Mouse (Mus musculus): ENCODE results near the gene 1190005I06Rik.
"Not testable (repeated sequence)": the region's sequence is repeated elsewhere in the genome, so short reads cannot be mapped to it uniquely, and the experiment has no call there.

The 1190005I06Rik gene

GRCm38 (mm10) chr8:120647532-120647931 is at the start of gene 1190005I06Rik:
Gene 1190005I06Rik (minus strand): TSS chr8:120647632.
- no peak for DNase-seq (ENCODE audit: low spot score in 2 of 2)

GRCm38 (mm10) chr8:120696401-120697153 is 49.1 kb upstream of the 1190005I06Rik start:
- no peak for DNase-seq (ENCODE audit: low spot score in 2 of 2)

- DNase-seq (ENCODE audit: low spot score in 2 of 2) = no peak
Measured at GRCm38 (mm10) chr8:120693861-120694493, 46.5 kb upstream of the 1190005I06Rik start.

GRCm38 (mm10) chr8:120692934-120693333 is 45.5 kb upstream of the 1190005I06Rik start:
- DNase-seq (ENCODE audit: low spot score in 2 of 2) = no peak

DNA sequence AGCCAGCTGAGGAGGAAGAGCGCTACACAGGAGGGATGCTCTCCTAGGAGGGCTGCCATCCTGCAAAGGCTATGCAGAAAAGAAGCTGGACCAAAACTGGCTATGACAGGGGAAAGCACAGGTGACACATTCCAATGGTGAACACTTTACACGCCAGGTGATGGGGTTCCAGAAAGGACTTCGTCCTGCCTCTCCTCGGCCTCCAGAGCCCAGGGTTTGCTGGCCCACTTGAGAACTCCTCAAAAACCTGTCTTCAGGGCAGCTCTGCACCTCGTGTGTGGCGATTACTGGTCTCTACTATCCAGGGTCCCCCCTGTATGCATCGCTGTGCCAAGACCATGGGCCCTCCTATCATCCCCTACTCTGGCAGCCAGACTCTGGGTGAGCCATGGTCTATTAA is 41.1 kb upstream of the 1190005I06Rik start:
- no peak for DNase-seq (ENCODE audit: low spot score in 2 of 2)

GRCm38 (mm10) chr8:120687786-120688185 is 40.4 kb upstream of the 1190005I06Rik start:
- no peak for DNase-seq (ENCODE audit: low spot score in 2 of 2)

DNA sequence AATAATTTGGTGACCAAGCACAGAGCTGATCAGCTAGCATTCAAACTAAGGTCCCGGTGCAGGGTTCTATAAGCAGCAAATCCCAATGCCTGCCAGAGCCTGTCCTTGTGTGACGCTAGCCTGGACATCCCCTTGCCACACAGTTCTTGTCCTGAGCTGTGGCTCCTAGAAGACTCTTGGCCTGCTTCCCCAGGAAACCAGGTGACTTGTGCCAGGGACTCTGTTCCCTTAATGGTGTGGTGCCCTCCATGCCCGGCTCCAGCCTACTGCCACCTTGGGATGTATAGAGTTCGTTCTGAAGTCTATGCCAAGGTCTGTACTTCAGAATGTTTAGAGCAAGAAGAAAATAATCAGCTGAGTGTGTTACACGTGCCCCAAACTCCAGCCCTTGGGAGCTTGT is 39.1 kb upstream of the 1190005I06Rik start:
- no peak for DNase-seq (ENCODE audit: low spot score in 2 of 2)

DNA sequence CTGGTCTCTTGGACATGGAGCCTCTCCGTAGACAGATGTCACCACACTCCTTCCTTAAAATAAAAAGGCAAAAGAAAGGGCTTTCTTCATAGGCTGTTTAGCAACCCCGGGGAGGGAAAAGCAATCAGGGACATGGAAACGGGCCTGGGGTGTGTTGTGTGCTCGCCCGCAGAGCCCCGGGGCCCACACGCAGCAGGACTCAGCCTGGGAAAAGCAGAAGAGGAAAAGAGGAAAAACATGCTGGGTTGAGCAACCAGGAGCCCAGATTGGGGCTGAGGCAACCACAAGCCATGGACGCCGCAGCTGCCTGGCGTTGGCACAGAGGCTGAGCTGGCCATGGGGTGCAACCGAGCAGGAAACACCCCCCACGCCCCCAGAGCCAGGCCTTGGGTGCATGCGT is 38.6 kb upstream of the 1190005I06Rik start:
- DNase-seq (ENCODE audit: low spot score in 2 of 2) = no peak

DNA sequence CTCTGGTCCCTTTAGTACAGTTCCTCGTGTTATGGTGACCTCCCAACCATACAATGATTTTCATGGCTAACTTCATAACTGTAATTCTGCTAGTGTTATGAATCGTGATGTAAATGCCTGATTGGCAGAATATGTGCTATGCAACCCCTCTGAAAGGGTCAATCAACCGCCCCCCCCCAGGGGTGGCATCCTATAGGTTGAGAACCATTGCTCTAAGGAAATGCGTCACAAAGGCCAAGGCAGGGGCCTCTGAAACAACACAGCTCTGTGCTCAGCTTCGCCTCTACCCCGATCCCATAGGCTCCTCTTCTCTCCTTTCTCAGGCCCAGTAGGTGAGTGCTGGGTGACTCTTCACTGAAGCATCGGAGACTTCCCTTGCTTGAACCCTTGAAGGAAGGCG is 38.2 kb upstream of the 1190005I06Rik start:
- no peak for DNase-seq (ENCODE audit: low spot score in 2 of 2)

DNA sequence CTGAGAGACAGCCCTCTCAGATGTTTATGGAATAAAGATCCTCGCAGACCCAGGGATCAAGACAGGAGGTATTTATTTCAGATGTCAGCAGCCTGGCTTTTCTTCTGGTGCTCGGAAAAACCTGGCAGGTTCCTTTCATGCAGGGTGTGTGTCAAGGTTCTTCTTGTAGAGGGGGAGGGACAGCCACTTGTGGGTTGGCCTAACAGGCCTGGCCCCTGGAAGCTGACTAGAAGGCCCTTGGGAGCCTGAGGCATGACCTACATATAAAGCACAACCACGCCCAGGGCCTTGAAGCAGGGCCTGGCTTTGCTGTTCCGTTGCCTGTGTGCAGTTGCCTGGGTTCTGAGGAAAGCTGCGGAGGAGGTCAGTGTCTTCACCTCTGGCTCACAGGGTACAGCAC is 37.7 kb upstream of the 1190005I06Rik start:
- no peak for DNase-seq (ENCODE audit: low spot score in 2 of 2)

DNA sequence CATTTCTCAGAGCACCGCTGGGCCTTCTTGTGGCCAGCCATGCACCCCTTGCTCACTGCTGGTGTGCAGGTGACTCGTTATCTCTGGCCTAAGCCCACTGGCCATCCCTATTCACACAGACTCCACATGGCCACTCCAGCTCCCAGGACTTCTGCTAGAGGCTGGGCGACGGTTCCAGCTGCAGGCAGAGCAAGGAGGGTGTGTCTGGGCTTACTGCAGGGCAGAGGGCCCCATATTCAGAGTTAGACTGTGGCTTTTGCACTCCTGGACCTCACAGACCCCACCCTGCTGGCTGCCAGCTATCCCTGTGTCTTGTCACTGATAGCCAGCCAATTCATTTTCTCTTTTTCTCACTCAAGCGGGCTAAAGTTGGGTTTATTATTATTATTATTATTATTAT is 36.6 kb upstream of the 1190005I06Rik start:
- DNase-seq (ENCODE audit: low spot score in 2 of 2) = no peak

DNA sequence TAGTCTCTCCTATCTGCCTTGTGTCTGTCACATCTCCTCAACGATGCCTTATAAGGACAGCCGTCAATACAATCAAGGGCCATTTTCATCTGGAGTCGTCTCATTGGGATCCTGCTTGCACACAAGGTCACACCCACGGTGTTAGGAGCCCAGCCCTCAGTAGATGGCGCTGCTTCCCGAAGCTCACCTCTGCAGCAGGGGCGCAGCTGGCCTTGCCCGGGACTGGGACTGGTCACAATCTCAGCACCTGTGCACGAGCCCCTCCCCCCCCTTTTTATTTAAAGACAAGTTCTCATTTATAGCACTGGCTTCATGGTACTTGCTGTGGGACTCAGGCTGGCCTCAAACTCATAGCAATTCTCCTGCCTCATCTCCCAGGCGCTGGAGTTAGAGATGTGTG is 36.2 kb upstream of the 1190005I06Rik start:
- DNase-seq (ENCODE audit: low spot score in 2 of 2) = peak in 1 of 2 experiments; percentile 47

GRCm38 (mm10) chr8:120681113-120681512 is 33.7 kb upstream of the 1190005I06Rik start:
- DNase-seq (ENCODE audit: low spot score in 2 of 2) = no peak

GRCm38 (mm10) chr8:120680405-120680804 is 33.0 kb upstream of the 1190005I06Rik start:
- not testable (repeated sequence) for DNase-seq (ENCODE audit: low spot score in 2 of 2)

DNA sequence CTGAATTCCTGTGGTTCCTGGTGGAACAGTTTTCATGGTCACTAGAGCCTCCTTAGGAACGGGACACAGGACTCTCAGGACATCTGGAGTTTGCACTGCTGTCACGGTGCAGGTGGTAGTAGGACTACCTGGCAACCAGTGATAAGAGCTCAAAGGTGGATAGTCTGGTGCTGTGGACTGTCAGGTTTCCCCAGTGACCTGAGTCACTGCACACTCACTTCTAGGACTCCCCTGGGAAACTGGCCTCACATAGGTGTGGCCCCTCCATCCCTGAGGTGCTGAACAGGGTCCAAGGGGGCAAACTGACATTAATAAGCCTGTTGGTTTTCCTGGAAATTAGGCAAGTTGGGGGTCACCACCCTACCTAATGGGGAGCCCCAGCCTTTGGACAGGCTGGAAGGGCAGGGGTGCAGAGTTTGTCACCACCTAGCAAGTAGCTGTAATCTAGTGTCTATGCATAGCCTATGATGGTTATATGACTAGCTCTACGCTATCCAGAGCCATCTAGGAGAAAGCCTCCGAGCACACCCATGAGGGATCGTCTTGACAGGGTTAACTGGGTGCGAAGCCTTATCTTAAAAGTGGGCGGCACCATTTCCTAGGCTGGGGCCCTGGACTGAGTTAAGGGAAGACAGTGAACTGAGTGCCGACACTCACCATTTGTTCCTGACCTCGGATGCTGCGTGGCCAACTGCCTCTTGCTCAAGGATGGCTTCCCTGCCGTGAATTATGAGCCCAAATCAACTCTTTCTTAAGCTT is 32.4 kb upstream of the 1190005I06Rik start:
- no peak for DNase-seq (ENCODE audit: low spot score in 2 of 2)

DNA sequence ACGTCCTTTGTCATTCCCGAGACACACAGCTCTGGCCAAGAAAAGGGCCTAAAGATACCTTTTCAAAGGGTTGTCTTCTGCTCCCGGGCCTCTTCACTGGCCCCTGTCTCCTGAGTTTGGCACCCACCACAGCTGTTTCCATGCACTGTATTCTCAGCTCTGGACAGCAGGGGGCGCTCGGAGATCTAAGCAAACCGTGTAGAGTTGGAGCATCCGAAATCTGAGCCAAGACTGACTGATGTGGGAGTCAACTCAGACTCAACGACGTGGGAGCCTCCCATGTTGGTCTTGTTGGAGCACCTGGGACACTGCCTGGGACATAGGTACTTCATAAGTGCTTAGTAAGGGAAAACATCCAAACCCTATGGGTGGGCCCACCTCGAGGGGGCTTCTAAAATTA is 31.0 kb upstream of the 1190005I06Rik start:
- peak; percentile 83 to 87 for DNase-seq (ENCODE audit: low spot score in 2 of 2)

- DNase-seq (ENCODE audit: low spot score in 2 of 2) = no peak
Measured at GRCm38 (mm10) chr8:120675718-120676117, 28.3 kb upstream of the 1190005I06Rik start.

DNA sequence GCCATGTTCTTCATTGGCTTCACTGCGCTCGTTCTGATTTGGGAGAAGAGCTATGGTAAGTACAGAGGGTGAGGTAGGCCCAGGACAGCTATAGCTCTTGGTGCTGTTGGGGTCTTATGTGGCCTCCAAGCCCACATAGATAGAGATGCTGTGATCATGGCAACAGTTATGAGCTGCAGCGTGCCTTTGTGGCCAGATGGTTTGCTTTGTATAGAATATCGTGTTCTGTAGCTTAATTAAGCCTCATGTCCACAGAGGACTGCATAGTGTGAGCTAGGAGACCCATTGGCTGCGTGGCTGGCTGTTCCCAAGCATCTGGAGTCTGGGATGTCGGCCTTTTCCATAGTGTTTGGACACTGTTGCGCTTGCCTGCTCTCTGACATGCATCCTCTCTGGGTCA is 25.9 kb upstream of the 1190005I06Rik start:
- peak in 1 of 2 experiments; percentile 33 for DNase-seq (ENCODE audit: low spot score in 2 of 2)

DNA sequence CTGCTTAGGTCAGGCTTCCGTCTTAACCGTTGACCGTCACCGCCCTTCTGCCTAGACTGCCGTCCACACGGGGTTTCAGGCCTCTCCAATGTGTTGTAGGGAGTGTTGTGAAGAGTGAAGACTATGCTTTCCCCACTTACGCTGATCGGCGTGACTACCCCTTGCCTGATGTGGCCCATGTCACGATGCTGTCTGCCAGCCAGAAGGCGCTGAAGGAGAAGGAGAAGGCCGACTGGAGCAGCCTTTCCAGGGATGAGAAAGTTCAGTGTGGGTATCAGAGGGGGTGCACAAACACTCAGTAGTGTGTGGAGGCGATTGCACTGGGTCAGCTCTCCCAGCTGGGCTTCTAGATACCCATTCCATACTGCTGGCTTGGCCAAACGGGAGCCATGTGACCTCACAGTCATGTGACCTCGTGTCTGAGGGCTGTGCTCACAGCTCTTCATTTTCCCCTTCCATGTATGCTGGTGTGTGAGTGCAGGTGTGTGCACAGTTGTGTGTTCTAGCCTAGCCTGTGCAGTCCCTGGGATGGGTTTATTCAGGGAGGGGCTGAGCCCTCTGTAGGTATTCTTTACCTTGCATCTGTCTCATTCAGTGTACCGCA is 25.3 kb upstream of the 1190005I06Rik start:
- DNase-seq (ENCODE audit: low spot score in 2 of 2) = no peak

DNA sequence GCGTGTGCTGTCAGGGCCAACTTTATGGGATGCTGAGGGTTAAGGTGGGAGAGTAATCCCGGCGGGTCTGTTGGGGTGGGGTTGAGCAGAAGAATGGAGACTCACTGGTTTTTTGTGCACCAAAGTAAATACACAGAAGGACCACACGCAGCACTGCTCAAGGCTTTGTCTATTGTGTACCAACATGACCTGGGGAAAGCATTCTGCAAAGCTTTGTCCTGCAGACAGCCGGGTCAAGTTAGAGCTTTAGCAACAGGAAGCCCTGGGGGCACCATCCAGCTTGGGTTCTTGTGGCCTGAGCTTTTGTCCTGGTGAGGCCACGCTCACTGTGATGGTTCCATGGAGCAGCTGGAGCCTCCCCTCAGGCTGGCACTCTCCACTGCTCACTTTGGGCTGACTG is 24.3 kb upstream of the 1190005I06Rik start:
- DNase-seq (ENCODE audit: low spot score in 2 of 2) = no peak

GRCm38 (mm10) chr8:120668374-120668905 is 21.0 kb upstream of the 1190005I06Rik start, which contains the start of gene Emc8:
Gene Emc8 (minus strand): TSS chr8:120668573.
- DNase-seq (ENCODE audit: low spot score in 2 of 2) = no peak

All from frontal cortex, postnatal 36 days (tissue).